Mouse (Mus musculus): ENCODE measurements around the gene Tmem18. TPM values are rescaled to one million over a fixed set of nuclear protein-coding genes. Genes with fewer than 3 reads are reported as not detected.

Tmem18 gene
- 12.4 TPM for polyA plus RNA-seq (2017; shearing (Covaris generic))

DNA sequence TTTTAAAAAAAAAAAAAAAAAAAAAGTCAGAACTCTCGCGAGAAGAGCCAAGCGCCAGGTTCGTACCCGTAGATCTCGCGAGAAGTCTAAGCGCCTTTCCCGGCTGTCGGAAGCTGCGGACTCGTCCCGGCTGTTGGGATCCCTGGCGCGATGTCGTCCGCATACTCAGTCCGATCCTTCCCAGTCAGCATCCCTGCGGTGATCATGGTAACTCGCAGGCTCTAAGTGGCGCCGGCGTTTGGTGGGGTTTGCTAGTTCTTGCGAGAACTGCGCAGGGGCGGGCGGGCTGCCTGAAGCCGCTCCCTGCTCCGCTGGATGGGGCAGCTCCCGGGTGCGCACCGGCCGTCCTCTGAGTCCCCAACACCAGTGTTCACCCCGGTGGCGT is at the start of gene Tmem18:
TSS of gene Tmem18 (plus strand) at position 71 of the 385 bp plus-strand sequence.

Other genes starting within 250 kb of the Tmem18 start
- gene Sntg2, start 211.1 kb upstream of the Tmem18 start, polyA plus RNA-seq (2017; shearing (Covaris generic)), result not detected

All from effector memory CD4-positive, alpha-beta T cell, adult 7 months (primary cell).